Mouse (Mus musculus) retina, postnatal 7 days (tissue): ENCODE results near the gene Rusc2.

Source experiments
- DNase-seq: peaks from one replicate; pipeline ENCODE4 v3.0.0-alpha.2; 2012; ENCODE audit warnings: low read depth, low spot score

Gene Rusc2

DNA sequence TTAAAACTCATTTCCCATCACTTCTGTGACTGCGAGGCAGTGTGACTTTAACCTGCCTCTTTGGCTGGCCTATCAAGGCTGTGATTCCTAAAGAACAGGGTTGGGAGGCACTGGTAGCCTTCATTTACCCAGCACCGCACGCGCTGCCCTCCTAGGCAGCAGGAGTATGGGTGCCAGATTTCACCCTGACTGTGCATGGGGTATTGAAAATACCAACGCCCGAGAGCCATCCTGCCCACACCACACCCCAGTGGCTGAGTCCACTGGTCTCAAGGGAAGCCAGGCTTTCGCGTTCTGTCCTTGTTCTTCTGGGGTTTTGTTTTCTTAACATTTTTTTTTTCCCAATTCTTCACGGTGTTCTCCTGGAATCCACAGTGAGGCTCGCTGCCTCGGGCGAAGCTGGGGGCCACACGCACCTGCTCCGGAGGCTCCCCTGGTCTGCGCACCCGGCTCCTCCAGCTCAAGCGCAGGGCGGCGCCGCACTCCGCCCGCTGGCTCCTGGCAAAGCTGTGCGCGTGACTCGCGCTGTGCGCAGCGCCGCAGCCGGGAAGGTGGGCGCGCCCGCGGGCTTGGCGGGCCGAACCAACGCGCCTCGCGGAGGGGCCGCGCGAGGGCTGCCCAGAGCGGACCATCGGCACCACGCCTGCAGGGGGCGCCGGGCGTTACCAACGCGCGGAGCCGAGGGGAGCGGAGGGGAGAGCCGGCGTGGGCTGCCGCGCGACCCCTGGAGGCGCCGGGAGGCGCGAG is at the start of gene Rusc2:
Gene Rusc2, plus strand, starts transcription at position 572 of the 747 bp plus-strand sequence.
- peak; percentile 93 for DNase-seq

DNA sequence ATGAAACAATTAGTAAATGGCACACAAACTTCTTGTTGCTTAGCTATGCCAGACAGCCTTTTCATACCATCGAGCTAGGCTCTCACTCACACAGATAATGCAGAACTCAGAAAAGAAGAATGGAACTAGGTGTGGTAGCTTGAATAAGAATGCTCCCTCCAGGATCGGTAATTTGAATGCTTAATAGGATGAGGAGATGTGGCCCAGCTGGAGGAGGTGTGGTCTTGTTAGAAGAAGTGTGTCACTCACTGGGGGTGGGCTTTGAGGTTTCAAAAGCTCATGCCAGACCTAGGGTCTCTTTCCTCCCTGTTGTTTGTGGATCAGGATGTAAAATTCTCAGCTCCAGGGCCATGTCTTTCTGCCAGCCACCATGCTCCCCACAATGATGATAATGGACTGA is 47.0 kb upstream of the Rusc2 start:
- no peak for DNase-seq

DNA sequence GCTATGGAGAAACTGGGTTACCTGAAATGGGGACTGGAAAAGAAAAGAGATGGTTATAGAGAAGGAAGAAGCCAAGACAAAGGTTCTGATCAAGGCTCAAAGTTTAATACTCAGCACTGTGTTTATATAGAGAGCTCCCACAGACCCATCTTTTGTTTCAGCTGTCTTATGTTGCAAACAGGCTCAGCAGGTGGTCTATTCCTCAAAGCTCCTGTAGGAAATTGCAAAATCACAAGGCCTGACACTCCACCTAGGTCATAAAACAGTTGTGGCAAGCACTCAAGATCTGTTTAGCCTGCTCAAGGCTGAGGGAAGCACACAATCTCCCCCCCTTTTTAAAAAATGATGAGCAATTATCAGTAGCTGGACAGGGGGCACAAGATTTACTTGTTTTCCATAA is 45.6 kb upstream of the Rusc2 start:
- no peak for DNase-seq

DNA sequence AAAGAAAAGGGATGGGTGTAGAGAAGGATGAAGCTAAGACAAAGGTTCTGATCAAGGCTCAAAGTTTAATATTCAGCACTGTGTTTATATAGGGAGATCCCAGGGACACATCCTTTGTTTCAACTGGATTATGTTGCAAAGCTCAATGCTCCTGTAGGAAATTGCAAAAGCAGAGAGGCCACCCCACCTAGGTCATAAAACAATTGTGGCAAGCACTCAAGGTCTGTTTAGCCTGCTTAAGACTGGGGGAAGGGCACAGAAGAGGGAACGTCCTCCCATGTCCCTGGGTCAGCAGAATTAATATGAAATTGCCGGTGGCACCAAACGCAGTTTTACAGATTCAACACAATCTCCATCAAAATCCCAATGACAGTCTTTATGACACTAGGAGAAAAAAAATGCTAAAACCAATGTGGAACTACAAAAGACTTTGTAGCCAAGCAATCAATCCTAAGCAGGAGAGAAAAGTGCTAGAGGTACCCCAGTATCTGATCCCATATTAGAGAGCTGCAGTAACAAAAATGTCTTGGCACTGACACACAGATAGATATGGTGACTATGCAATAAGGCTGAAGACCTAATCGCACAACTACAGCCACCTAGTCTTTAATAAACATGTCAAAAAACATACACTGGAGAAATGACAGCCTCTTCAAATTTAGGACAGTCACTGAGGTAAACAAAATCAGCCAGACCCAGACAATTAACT is 41.5 kb upstream of the Rusc2 start:
- DNase-seq: no peak

DNA sequence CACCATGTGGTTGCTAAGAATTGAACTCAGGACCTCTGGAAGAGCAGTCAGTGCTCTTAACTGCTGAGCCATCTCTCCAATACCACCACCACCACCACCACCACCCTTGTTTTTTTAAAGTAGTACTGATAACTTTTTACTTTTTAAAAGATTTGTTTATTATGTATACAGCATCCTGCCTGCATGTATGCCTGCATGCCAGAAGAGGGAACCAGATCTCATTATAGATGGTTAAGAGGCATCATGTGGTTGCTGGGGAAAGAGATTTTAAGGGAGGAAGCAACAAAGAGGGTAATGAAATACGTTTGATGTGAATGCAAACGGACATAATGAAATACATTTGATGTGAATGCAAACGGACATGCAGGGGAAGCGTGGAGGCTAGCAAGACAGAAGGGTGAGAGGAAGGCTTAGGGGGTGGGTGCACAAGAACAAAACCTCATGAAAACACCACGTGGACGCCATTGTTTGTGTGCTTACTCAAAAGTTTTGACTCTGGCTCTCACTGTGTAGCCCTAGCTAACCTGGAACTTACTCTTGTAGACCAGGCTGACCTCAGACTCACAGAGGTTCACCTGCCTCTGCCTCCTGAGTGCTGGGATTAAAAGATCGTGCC is 40.4 kb upstream of the Rusc2 start:
- DNase-seq: peak; percentile 9

DNA sequence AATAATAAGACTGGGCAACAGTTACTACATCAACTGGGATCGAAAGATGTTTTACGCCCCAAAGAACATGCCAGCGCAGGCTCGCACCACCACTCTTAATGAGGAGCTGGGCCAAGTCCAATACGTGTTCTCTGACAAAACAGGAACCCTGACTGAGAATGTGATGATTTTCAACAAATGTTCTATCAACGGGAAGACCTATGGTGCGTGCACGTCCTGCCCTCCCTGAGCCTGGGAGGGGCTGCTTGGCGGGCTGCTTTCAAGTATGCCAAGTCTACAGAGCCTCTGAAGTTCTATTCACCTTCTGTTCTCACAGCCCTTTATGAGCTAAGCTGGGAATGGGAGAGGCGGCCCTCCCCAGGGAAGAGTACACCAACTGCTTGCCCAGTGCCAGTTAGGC is 39.3 kb upstream of the Rusc2 start:
- DNase-seq: no peak

DNA sequence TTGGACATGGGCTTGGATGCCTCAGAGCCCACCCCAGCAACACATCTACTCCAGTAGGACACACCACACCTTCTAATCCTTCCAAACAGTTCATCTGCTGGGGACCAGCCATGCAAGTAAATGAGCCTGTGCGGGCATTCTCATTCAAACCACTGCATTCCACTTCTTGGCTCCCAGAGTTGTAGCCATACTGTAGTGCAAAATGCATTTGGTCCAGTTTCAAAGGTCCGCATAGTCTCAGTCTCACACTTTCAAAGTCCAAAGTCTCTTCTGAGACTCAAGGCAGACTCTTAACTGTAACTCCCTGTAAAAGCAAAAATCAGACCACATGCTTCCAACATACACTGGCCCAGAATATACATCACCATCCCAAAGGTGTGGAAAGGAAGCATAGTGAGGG is 36.8 kb upstream of the Rusc2 start:
- DNase-seq: no peak

DNA sequence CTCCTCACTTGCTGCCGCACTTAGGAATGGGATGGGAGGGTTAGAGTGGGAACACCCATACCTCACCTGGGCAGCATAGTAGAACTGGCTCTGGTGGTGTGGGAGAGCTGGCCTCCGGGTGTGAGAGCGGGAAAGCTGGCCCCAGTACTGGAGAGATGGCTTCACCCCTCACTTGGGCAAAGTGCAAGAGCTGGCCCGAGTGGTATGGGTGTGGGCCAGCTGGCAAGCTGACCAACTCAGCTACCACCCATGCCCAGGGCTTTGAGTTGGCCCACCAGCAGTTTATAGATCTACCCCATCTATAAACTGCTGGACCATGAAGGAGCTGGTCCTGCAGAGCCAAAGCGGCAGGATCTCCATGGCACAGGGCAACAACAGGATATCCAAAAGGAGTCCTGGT is 32.6 kb upstream of the Rusc2 start:
- DNase-seq: no peak

DNA sequence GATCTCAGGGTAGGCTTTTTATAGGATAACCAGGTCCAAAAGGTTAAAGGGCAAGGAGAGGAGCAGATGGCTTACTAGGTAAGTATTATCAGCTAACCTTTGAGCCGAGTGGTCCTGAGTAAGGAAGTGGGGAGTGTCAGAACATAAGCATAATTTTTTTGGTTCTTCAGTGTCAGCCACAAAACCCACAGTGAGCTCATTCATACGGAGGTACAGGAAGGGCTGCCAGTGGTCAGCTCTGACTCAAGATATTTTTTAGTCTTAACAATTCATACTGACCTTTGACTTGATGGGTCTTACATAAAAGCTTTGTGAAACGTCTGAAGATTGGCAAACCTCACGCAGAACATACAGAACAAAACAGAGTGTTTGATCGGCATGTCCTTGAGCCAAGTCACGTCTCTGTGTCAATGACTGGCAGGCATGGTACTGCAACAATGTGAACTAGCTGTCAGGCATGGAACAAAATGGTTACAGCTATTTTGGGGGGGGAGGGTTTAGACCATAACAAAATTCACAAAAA is 31.7 kb upstream of the Rusc2 start:
- DNase-seq: no peak

DNA sequence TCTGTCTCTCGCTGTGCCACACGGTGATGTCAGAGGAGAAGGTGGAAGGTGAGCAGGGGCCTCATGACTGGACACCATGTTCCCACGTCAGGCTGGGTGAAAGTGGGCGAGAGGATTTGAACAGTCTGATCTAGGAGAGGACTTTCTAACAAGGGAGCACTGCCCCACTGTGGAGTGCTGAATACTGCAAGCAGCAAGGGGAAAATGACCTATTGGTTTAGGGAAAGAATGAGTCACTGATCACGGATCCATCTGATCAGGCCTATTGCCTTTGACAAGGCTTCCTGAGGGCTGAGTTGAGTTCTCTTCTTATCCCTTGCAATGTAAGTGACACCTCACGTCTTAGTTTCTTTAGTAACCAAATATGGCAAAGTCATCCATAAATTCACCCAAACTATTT is 28.1 kb upstream of the Rusc2 start:
- no peak for DNase-seq

DNA sequence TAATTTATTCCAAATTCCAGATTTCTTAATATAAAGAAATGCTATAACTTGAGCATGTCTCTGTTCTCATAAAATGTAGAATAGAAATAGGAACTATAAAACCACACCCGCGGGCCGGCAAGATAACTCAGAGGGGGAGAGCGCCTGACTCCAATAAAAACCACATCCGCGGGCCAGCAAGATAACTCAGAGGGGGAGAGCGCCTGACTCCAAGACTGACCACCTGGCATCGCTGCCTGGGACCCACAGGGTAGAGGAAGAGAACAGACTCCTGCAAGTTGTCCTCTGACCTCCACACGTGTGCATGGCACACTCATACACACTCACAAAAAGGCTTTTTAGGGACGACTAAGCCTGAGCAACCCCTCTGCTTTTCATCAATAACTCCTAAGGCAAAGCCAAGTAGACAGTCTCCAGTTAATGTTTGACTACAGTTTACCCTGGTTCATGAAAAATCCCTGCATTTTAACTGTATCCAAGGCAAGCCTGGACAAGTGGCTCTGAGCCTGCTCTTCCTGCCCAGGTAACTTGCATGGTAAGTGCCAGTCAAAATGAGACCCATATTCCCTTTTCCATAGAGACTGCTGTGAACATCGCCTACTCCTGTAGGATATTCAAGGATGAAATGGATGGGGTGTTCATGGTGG is 16.7 kb upstream of the Rusc2 start:
- no peak for DNase-seq

DNA sequence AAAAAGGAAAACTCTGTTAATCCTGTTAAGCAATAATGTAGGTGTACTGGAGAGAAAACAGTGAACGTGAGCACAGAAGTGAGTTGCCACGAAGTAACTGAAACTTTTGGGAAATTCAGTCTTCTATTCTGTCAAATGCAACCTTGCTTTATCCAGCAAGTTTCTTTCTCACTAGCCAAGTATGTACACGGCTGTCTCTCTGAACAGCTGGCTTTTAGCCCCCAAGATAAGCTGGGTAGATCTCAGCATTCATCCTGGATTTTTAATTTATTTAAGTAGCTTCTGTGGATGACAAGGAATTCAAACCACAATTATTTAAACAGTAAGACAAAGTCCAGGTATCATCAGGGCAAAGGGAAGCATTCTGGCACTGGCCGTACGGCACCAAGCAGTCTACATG is 14.5 kb upstream of the Rusc2 start:
- no peak for DNase-seq

DNA sequence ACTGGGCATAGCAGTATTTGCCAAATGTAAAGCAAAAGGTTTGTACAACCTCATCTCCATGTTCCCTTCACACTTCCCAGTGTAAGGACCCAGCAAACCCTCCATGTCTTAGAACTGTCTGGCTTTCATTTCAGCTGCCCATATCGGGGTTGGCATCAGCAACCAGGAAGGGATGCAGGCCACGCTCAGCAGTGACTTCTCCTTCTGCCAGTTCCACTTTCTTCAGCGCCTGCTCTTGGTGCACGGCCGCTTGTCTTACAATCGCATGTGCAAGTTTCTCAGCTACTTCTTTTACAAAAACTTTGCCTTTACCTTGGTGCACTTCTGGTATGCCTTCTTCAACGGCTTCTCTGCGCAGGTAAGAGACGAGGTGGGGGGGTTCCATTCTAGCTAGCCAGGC is 14.0 kb upstream of the Rusc2 start:
- DNase-seq: no peak

DNA sequence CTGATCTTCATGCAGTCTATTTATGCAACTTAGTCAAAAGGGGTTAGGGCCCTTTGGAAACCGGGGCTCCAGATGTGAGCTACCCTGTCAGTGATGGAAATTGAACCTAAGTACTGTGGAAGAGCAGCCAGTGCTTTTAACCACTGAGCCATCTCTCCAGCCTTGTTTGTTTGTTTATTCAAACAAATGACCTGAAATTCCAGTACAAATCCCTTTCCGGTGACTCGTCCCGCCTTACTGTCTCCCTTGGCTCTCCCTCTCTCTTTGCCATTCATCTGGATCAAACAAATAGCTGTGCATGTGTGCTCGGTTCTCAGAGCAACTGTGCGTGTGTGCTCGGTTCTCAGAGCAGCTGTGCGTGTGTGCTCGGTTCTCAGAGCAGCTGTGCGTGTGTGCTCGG is 10.4 kb upstream of the Rusc2 start:
- DNase-seq: no peak

DNA sequence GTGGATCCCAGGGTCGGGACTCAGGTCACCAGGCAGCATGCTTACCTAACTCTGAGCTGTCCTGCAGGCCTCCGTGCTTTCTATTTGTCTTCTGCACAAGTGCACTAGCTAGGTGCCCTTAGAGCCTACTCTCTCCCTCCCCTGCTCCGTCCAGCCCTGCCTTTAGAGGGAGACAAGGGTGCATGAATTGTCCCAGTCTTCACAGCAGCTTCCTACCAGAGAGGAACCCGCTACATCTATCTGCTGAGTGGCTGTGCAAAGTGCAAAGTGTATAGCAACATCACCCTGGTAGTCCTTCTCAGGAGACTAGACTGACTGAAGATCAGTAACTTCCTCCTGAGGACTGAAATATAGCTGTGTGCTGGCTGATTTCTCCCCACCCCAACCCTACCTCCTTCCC is 9.6 kb upstream of the Rusc2 start:
- no peak for DNase-seq

DNA sequence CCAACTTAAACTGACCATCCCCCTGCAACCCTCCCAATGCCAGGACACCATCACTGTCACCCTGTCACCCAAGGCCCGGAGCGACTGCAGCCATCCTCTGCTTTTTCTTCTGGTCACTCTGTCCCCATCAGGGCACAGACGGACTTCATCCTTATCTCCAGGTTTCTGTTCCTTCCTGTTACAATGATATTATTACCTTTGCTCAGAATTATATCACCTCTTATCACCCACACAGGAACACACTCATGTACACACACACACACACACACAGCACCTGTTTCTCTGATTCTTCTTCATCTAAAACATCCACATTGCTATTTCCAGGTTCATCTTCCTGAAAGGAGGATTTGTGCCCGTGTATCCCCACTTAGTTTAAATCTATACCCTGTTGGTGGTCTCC is 7.5 kb upstream of the Rusc2 start:
- no peak for DNase-seq

DNA sequence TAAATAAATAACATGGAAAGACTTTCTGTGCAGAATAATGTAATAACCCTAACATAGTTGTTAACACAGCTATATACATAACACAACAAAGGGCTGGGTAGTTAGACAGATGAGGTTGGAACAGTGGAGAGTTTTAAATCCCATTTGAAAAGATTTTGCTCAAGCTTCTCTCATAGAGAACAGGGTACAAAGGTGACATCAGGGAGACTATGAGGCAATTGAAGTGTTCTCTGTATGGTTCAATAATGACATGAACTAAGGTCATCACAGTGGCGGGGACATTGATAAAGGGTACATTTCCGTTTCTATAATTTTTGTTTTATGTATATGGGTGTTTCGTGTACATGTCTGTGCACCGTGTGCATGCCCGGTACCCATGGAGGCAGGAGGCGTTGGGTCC is 2.2 kb upstream of the Rusc2 start:
- DNase-seq: no peak

DNA sequence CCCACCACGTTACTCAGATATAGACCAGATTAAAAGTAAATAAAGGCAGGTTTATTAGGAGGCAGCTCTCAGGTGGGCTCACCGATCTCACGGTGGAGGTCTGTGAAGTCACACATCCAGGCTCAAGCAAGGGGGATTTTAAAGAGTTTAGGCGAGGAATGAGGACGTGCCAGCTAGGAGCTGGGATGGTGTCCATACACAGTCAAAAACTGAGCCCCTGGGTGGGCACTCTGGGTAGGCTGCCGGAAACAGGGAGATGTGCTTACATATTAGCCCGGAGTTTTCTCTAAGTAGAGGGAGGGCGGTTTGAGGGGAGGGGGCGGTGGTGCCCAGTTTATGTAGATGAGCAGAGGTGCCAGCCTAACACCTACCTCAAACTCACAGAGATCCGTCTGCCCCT is 828 bp upstream of the Rusc2 start:
- DNase-seq: no peak

DNA sequence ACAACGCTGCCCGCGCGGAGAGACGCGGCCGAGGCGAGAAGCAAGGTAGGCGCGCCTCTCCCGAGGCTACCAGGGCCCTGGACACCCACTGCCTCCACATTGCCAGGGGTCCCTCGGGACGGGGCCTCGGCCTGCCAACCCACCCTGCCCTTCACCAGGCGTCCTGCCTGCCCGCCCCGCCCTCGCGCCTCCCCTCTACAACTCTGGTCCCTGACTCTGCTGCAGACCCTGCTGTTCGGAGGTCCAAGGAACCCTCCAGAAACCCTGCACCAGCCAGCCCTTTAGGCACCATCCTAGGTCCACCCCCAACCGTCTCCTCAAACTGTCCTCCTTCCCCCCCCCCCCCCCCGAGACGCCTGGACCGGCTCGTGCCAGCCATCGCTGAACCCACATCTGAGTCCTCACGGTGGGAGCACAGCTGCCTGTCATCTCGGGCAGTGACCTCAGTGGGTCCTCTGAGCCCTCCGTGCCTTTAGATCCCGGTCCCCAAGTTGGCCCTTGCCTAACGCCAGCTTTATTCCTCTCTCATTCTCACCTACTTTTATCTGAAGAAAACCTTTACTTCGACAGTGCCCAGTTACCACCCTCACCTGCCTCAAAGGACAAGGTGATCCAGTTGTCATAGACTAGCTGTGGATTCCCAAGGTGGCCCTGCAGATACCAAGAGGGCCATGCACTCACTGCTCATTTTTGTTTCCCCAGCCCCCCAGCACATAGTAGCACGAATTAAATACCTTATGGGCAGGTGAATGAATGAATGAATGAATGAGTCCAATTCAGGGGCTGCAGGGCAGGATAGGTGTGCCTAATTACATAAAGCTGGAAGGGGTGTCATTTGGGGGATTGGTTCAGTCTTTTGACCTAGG is 609 bp downstream of the Rusc2 start:
- DNase-seq: no peak

DNA sequence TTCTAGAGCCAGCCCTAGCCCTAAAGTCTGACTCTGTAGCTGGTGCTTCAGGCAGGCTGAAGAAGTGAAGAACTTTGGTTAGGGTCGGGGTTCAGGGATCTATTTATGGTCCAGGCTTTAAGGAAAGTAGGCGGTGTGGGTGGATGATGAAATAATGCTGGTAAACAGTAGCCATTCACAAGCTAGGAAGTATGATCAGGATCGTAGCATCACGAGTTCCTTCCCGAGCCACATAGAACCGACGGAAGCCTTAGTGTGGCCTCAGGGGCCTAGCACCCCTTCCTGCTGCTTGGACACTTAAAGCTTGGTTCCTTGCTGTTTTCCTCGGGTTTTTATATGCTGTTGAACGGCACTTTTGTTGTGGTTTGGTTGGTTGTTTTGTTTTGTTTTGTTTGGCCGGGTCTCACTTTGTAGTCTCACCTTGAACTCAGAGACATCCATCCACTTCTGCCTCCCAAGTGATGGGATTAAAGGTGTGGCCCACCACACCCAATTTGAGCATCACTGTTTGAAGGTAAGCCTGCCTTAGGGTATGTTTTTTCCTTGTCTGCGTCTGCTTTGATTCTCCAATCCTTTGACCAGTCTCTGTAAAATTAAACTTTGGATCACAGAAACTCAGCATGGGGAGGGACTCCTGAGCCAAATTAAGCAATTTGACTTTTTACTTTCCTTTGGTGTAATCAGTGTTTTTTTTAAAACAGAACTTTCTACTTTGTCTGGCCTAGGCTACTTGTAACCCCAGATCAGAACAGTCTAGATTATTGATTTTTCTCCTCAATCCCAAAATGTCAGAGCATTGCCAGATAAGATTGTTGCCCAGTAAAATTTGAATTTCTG is 1.7 kb downstream of the Rusc2 start:
- DNase-seq: no peak
